Mouse (Mus musculus) gastrocnemius, adult 8-10 months (tissue): ENCODE measurements around the gene Soat2. TPM values are rescaled to one million over a fixed set of nuclear protein-coding genes. Genes with fewer than 3 reads are reported as not detected.
"Not testable (repeated sequence)": the region's sequence is repeated elsewhere in the genome, so short reads cannot be mapped to it uniquely, and the experiment has no call there.

Source experiments
- DNase-seq, 2 experiments: peaks; one replicate each; pipeline ENCODE4 v3.0.0; 2022; ENCODE audit warnings: low spot score in 2 of 2
- total RNA-seq, 4 experiments: library from RNA; stranded (reverse); gene quantifications; 2 replicates each; pipeline ENCODE4 v1.2.4; 2022

Soat2 gene
- total RNA-seq, 4 experiments from 2014 or later, result 0.10 to 0.21 TPM; not detected in 2

- DNase-seq, result no peak
Observed at GRCm38 (mm10) chr15:102146089-102146488, 4.2 kb upstream of the Soat2 start.

GRCm38 (mm10) chr15:102146882-102147281, 3.4 kb upstream of the Soat2 start:
- DNase-seq, result no peak

DNA sequence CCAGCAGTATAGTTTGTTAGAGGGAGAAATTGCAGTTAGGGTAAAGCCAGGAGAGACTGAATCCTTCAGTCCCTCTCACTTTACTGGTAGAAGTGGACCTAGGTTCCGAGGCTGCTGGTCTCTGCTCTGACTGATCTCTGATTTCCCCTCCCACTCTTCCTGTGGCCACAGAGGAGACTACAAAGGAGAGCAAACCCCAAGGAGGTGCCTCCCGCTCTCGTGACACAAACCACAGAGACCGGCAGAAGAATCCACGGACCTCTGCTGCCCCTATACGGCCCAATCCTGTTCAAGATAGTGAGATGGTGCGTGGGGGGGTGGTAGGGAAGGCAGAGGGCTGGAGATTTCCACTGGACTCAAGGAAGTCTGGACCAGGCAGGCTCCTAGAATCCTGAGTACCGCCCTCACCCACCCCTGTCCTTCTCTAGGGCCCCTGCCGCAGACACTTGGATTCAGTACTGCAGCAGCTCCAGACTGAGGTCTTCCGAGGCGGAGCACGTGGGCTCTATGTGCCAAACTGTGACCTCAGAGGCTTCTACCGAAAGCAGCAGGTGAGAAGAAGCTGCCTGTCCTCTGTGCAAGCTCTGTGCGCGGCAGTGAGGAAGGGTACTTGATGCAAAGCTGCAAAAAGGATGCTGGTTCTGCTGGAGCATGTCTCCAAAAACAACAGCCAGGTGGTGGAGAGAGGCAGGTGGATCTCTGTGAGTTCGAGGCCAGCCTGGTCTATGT, 2.5 kb upstream of the Soat2 start:
- no peak for DNase-seq

- DNase-seq, result no peak
Observed at GRCm38 (mm10) chr15:102149561-102149960, 765 bp upstream of the Soat2 start.

GRCm38 (mm10) chr15:102152646-102153045, 2.3 kb downstream of the Soat2 start:
- DNase-seq, result no peak

GRCm38 (mm10) chr15:102155006-102155405, 4.7 kb downstream of the Soat2 start:
- DNase-seq, result not testable (repeated sequence)

- DNase-seq, result no peak
Observed at GRCm38 (mm10) chr15:102156836-102157235, 6.5 kb downstream of the Soat2 start.

DNA sequence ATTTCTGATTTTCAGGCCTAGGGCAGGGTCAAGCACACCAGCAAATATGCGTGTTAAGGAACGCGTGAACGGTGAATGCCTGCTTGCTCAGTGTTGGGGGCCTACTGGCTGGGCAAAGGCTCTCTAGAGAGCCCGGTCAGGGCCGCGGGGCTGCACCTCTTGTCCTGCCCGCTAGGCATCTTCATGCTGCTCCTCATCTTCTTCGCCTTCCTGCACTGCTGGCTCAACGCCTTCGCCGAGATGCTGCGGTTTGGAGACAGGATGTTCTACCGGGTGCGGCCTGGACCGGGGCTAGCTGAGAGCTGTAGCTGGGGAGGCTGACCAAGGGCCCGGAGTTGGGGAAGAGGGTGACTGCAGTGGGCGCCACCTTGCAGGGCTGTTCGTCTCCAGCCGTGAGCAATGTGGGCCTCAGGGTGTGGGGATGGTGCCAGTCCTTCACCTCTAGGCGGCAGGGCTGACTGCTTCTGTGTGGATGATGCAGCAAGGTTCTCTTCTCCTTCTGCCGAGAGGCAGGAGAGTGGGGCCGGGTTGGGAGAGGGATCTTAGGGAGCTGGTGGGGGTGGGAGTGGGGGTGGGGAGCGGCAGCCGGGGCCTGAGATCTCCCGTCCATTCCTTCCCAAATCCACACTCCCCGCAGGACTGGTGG, 10.2 kb downstream of the Soat2 start:
- no peak for DNase-seq

- no peak for DNase-seq
Observed at GRCm38 (mm10) chr15:102163900-102164693, 13.8 kb downstream of the Soat2 start.

GRCm38 (mm10) chr15:102165468-102166100, 15.3 kb downstream of the Soat2 start:
- DNase-seq, result no peak

- DNase-seq, result no peak
Observed at GRCm38 (mm10) chr15:102167620-102168021, 17.3 kb downstream of the Soat2 start.

DNA sequence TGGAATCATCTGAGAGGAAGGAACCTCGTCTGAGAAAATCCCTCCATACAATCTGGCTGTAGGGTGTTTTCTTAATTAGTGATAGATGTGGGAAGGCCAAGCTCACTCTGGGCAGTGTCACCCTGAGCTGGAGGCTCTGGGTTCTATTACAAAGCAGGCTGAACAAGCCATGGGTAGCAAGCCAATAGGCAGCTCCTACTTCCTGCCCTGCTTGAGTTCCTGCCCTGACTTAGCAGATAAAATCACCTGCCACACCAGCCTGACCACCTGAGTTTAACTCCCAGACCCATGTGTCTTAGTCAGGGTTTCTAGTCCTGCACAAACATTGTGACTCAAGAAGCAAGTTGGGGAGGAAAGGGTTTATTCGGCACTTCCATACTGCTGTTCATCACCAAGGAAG, 18.7 kb downstream of the Soat2 start:
- no peak for DNase-seq

DNA sequence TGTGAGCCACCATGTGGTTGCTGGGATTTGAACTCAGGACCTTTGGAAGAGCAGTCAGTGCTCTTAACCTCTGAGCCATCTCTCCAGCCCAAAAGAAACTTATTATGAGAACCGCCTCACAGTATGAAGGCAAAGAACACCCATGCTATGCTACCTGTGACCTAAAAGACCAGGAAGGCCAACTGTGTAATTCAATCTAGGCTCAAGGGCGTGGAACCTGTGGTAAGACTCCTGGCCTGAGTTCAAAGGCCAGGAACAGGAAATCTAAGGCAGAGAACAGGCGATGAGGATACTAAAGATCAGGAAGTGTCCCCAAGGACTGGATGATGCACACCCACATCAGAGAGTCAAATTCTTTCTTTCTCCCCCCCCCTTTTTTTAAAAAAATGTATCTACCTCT, 23.3 kb downstream of the Soat2 start:
- no peak for DNase-seq

DNA sequence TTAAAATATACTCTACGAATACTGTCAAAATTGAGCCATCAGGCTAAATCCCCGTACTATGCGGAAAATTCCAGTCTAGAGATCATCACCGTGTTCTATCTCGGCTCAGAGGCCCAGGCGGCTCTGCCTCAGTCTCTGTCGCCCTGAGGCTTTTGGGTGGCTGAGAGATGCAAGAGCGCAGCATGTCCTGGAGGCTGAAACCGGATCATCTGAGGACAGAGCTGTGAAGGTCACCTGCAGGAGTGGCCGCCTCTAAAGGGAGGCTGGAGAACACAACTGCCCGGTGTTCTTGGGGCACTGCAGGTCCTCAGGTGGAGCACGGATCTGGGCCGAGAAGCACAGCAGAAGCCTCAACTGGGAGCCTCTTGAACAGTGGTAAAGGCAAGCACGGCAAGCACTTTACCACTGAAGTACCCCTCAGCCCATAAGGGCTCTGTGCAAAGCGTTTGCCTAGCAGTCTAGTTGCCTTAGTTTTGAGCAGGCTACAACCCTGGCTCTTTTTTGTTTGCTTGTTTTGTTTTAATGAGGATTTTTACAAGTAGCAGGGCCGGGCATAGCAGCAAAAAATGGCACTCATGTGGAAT, 25.5 kb downstream of the Soat2 start:
- no peak for DNase-seq

- DNase-seq, result no peak
Observed at GRCm38 (mm10) chr15:102176571-102177316, 26.4 kb downstream of the Soat2 start.

DNA sequence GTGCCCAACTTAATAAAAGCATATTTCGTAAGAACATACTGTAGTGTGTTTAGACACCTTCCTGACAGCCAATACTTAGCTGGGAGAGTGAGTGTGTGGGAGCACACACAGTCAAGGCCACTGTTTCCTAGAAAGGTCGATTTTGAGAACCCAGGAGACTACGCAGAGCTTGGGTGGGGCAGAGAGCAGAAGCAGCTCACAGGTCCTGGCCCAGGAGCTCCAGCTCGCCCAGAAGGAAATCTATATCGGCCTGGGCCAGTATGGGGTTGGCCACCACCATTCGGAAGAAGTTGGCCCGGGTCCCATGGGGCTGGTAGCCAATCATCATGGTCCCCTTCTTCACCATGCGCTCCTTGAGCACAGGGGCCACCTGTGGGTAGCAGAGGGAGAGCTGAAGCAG, 27.1 kb downstream of the Soat2 start:
- no peak for DNase-seq

DNA sequence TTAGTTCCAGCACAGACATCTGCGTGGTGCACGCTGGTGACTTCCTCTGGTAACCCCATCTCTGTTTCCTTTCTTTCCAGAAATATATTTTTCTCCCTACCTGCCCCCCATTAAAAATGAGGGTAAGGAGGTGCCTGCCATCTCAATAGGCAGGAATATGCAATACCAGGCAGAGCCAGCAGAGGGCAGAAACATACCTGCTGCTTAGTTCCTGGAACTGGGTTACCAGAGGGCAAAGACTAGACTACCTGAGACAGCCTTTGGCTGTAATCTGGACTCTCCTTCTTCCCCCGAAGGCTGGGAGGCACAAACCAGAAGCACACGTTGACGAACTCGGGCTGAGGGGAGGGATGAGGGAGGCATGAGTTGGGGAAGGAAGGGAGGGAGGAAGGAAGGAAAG, 28.0 kb downstream of the Soat2 start:
- DNase-seq, result peak; percentile 59 to 65

DNA sequence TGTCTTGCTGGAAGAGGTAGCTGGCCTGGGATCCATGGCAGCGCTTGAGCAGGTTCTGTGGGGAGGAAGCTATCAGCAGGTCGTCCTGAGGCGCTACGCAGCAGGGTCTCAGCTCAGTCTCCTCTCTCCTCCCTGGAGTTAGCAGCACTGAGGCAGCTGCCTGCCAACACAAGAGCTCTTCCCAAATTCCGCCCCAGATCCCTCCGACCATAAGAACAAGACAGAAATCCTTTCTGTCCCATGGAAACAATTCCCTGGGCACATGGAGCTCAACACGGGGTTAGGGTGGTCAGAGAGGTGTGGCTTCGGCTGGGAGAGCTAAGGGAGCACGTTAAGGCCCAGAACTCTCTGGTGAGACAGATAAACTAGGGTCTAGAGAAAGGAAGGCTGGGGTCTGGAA, 28.8 kb downstream of the Soat2 start:
- no peak for DNase-seq

DNA sequence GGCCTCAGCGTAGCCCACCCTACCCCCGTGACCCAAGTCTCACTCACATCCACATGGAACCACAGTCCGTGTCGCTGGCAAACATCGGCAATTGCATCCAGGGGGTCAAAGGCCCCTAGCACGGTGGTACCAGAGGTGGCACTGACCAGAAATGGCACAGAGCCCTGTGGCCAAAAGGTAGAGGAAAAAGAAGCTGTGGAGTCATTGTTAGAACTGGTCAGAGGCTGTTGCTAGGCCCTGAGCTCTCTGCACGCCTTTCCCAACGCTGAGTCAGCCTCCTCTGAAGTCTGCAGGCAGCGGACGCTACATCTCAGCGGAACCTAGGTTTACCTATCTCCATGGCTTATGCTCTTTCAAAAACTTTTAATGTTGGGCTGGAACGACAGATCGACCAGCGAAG, 29.6 kb downstream of the Soat2 start:
- no peak for DNase-seq

DNA sequence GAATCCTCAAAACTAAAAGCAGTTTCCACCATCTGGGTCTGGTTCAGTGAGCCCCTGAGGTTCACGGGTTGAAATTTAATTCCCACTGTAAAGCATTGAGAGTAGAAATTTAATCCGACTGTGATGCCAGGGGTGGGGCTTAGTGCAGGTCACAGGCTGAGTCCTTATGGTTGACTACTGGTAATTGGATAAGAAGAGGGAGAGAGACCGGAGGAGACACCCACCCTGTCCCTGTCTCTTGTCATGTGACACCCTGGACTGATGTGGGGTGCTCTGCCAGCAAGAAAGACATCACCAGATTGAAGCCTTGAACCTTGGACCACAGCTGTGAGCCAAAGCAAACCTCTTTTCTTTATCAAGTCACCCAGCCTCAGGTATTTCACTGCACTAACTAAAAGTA, 32.8 kb downstream of the Soat2 start:
- DNase-seq, result no peak

DNA sequence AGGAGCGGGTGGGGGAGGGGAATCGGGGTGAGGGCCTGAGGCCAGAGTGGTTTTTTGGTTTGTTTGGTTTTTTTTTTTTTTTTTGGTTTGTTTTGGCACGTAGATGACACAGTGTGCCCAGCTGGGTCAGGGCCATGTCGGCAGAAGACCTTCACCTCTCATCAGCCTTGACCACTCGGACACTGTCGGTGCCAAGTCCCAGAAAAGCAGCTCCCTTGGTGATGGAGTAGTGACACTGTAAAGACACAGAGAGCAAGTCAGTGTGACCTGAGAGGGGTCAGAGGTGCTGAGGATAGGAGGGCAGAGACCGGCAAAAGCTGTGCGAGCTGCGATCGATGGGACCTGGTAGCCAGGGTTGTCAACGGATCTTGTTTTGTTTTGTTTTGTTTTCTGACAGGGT, 35.9 kb downstream of the Soat2 start:
- DNase-seq, result no peak
